Mouse (Mus musculus): Measurements from ENCODE around the gene Slc4a4. TPM values are rescaled to one million over a fixed set of nuclear protein-coding genes. Genes with fewer than 3 reads are reported as not detected.
A peak's percentile ranks its signal among the peaks of the same experiment; 100 is the strongest.

The Slc4a4 gene
- total and polyA plus RNA-seq, 2 experiments: 12.0 to 30.2 TPM

DNA sequence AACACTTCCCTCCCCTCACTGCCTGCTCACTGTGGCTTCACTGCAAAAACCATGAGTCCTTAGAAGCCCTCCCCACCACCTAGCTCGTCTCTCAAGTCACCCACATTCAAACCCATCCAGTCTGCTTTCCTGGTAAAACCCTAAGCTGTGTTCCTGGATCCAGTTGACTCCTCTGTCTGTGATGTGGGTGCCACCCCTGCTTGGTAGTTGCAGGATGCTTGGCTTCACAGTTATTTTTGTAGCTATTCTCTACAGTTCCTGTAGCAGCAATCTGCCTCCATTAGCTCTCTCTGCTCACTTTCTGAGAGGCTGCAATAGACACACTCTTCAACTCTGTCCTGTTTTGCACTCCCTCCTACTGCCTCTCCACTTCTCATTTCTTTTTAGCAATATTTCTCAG lies 234.3 kb downstream of the Slc4a4 start:
- WGBS: 89% methylated on average over 1 of the region's 1 CpGs
- TF ChIP-seq CTCF (IDR thresholded peaks at IDR 0.05; ENCODE audit: low read depth, low read length) (no peak), POLR2A (IDR thresholded peaks at IDR 0.05; ENCODE audit: extremely low read depth, insufficient read depth, low read length) (no peak)
- H3K9ac ChIP-seq (ENCODE audit: low read depth, low read length): no peak overlapping the region
- no peaks in the 10 kb centered on the region for H3K4me1 ChIP-seq (ENCODE audit: control insufficient read depth, insufficient read depth, low read length)
- no peak overlapping the region for H3K27ac ChIP-seq (replicated peaks; ENCODE audit: insufficient read depth, low read depth, low read length)
- H3K4me3 ChIP-seq (ENCODE audit: insufficient read depth, low read depth, low read length): no peak overlapping the region
- no peaks in the 10 kb centered on the region for H3K79me2 ChIP-seq (ENCODE audit: control insufficient read depth, insufficient read depth, low read length)
- peaks cover 7% of the 10 kb centered on the region; the same call in 1 of the 2 replicates for H3K36me3 ChIP-seq (ENCODE audit: control insufficient read depth, insufficient read depth, low read length)
- H3K27me3 ChIP-seq (ENCODE audit: control insufficient read depth, insufficient read depth, low read length): no peaks in the 10 kb centered on the region
- DNase-seq (ENCODE audit: extremely low read depth, low read depth, low spot score): no peak

DNA sequence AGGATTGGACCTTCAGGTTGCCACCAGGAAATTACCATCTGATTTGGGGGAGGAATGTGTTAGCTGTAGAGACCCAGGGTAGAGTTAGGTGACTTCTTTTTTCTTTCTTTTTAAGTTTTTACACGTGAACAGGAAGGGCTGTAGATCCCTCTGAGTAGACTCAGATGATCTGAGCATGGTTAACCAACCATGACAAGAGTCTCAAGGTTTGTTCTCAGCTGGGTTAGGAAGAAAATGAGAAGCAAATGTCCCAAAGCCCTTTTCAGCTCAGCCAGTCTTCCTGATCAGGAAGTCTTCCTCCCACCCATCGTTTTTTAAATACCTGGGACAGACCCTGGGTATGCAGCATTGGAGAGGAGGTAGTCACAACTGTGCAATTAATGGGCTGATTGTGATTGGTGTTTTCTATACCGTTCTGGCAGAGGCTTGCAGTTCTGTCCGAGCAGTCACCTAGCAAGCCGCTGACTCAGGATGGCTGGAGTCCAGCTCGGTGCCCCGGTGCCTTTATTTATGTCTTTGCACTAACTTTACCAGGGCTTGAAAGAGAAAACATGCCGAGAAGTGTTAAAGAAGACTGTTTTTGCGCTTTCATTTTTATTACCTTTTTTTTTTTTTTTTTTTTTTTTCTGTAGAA lies 236.8 kb downstream of the Slc4a4 start:
- DNase-seq (ENCODE audit: extremely low read depth, low read depth, low spot score): no peak
- 75% methylated on average over 9 of the region's 9 CpGs for whole genome bisulfite sequencing

DNA sequence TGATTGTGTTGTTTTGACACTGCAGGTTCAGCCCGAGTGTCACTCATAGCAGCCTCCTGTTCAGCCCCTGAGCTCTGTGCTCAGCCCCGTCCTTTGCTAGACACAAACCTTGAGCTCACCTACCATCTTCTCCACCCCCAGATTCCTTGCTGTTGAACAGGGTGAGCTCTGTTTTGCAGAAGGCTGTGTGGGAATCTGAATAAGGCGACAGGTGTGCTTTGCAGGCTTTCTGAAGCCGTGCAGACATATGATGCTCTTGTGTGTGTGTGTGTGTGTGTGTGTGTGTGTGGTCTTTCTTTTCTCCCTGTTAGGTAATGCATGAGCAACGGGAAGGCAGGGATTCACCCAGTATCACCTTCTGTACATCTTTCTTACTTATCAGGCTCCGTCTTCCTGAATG lies 241.6 kb downstream of the Slc4a4 start:
- Histone ChIP-seq H3K27ac (replicated peaks; ENCODE audit: insufficient read depth, low read depth, low read length) (no peak overlapping the region), H3K36me3 (ENCODE audit: control insufficient read depth, insufficient read depth, low read length) (peaks cover 15% of the 10 kb centered on the region), H3K4me3 (ENCODE audit: insufficient read depth, low read depth, low read length) (no peak overlapping the region), H3K27me3 (ENCODE audit: control insufficient read depth, insufficient read depth, low read length) (no peaks in the 10 kb centered on the region), H3K79me2 (ENCODE audit: control insufficient read depth, insufficient read depth, low read length) (no peaks in the 10 kb centered on the region), H3K4me1 (ENCODE audit: control insufficient read depth, insufficient read depth, low read length) (no peaks in the 10 kb centered on the region), H3K9ac (ENCODE audit: low read depth, low read length) (no peak overlapping the region)
- no peak for DNase-seq (ENCODE audit: extremely low read depth, low read depth, low spot score)
- TF ChIP-seq CTCF (IDR thresholded peaks at IDR 0.05; ENCODE audit: low read depth, low read length): no peak
- no peak for TF ChIP-seq POLR2A (IDR thresholded peaks at IDR 0.05; ENCODE audit: extremely low read depth, insufficient read depth, low read length)
- WGBS: 88% methylated on average over 6 of the region's 6 CpGs

More for the DNA sequence above, 236.8 kb downstream of the Slc4a4 start:
- H3K36me3 ChIP-seq (ENCODE audit: control insufficient read depth, insufficient read depth, low read length): peaks cover 8% of the 10 kb centered on the region; the same call in 1 of the 2 replicates
- H3K27me3 ChIP-seq (ENCODE audit: control insufficient read depth, insufficient read depth, low read length): no peaks in the 10 kb centered on the region
- no peaks in the 10 kb centered on the region for H3K4me1 ChIP-seq (ENCODE audit: control insufficient read depth, insufficient read depth, low read length)
- no peak overlapping the region for H3K9ac ChIP-seq (ENCODE audit: low read depth, low read length)
- H3K79me2 ChIP-seq (ENCODE audit: control insufficient read depth, insufficient read depth, low read length): no peaks in the 10 kb centered on the region
- no peak overlapping the region for H3K27ac ChIP-seq (replicated peaks; ENCODE audit: insufficient read depth, low read depth, low read length)
- no peak overlapping the region for H3K4me3 ChIP-seq (ENCODE audit: insufficient read depth, low read depth, low read length)
- TF ChIP-seq CTCF (IDR thresholded peaks at IDR 0.05; ENCODE audit: low read depth, low read length) (no peak), POLR2A (IDR thresholded peaks at IDR 0.05; ENCODE audit: extremely low read depth, insufficient read depth, low read length) (no peak)

DNA sequence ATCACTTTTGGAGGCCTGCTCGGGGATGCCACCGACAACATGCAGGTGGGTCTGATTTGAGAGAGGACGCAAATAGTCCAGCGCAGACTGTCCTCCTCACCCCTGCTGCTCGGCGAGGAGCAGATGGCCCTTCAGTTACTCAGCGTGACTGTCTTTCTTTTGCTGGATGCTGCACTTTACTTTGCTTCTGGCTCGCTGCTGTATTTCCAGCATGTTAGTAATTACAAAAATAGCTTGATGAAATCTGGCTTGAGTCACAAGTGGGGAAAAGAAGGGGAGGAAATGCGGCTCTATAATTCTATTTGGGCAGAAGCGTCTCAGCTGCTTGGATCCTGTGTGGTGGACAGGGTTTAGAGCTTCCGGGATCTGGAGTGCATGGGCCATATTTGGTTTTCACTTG lies 249.2 kb downstream of the Slc4a4 start:
- Histone ChIP-seq H3K79me2 (ENCODE audit: control insufficient read depth, insufficient read depth, low read length) (no peaks in the 10 kb centered on the region), H3K4me1 (ENCODE audit: control insufficient read depth, insufficient read depth, low read length) (no peaks in the 10 kb centered on the region), H3K36me3 (ENCODE audit: control insufficient read depth, insufficient read depth, low read length) (peaks cover 30% of the 10 kb centered on the region), H3K4me3 (ENCODE audit: insufficient read depth, low read depth, low read length) (no peak overlapping the region), H3K9ac (ENCODE audit: low read depth, low read length) (no peak overlapping the region), H3K27me3 (ENCODE audit: control insufficient read depth, insufficient read depth, low read length) (no peaks in the 10 kb centered on the region), H3K27ac (replicated peaks; ENCODE audit: insufficient read depth, low read depth, low read length) (no peak overlapping the region)
- DNase-seq (ENCODE audit: extremely low read depth, low read depth, low spot score): no peak
- TF ChIP-seq CTCF (IDR thresholded peaks at IDR 0.05; ENCODE audit: low read depth, low read length) (no peak), POLR2A (IDR thresholded peaks at IDR 0.05; ENCODE audit: extremely low read depth, insufficient read depth, low read length) (no peak)
- 96% methylated on average over 11 of the region's 11 CpGs for WGBS

DNA sequence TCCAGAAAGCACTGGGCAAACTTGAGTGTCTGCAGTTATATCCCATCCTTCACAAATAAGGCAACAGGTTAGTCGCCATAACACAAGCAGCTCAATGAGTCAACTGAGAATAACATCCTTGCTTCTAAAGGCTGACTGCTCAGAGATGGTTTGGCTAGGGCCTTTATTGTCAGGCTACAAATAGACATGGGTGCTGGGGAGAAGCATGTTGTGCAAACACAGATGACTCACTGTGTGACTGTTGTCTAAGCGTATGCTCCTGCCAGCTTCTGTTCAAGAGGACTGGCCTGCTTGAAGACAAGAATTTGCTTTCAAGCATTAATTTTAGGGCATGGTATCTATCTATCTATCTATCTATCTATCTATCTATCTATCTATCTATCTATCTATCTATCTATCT lies 253.5 kb downstream of the Slc4a4 start:
- peaks cover 21% of the 10 kb centered on the region for H3K36me3 ChIP-seq (ENCODE audit: control insufficient read depth, insufficient read depth, low read length)
- whole genome bisulfite sequencing: 82% methylated on average over 2 of the region's 2 CpGs
- H3K4me1 ChIP-seq (ENCODE audit: control insufficient read depth, insufficient read depth, low read length): no peaks in the 10 kb centered on the region
- no peaks in the 10 kb centered on the region for H3K27me3 ChIP-seq (ENCODE audit: control insufficient read depth, insufficient read depth, low read length)
- DNase-seq (ENCODE audit: extremely low read depth, low read depth, low spot score): peak; percentile 9
- H3K79me2 ChIP-seq (ENCODE audit: control insufficient read depth, insufficient read depth, low read length): no peaks in the 10 kb centered on the region
- H3K9ac ChIP-seq (ENCODE audit: low read depth, low read length): no peak overlapping the region
- no peak overlapping the region for H3K27ac ChIP-seq (replicated peaks; ENCODE audit: insufficient read depth, low read depth, low read length)
- no peak overlapping the region for H3K4me3 ChIP-seq (ENCODE audit: insufficient read depth, low read depth, low read length)
- TF ChIP-seq POLR2A (IDR thresholded peaks at IDR 0.05; ENCODE audit: extremely low read depth, insufficient read depth, low read length): no peak
- TF ChIP-seq CTCF (IDR thresholded peaks at IDR 0.05; ENCODE audit: low read depth, low read length): no peak

DNA sequence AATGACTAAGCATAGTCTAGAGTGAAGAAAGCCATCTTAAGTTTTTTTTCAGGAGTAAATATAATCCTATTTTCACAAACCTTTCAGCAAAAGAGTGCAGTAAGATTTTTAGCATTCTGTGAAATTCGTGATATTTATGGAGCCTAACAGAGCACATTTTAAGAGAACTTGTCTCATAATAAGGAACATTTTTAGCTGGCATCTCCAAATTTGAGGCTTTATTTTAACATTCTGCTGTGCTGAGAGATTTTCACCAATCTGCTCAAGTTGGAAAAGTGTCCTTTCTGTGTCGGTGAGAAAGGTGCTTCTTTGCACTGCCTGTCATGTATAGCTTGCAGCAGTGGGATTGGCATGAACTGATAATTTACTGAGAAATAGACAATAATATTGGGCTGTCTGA lies 255.1 kb downstream of the Slc4a4 start:
- DNase-seq (ENCODE audit: extremely low read depth, low read depth, low spot score): no peak
- Histone ChIP-seq H3K36me3 (ENCODE audit: control insufficient read depth, insufficient read depth, low read length) (peaks cover 19% of the 10 kb centered on the region), H3K9ac (ENCODE audit: low read depth, low read length) (no peak overlapping the region), H3K4me3 (ENCODE audit: insufficient read depth, low read depth, low read length) (no peak overlapping the region), H3K27me3 (ENCODE audit: control insufficient read depth, insufficient read depth, low read length) (no peaks in the 10 kb centered on the region), H3K27ac (replicated peaks; ENCODE audit: insufficient read depth, low read depth, low read length) (no peak overlapping the region), H3K4me1 (ENCODE audit: control insufficient read depth, insufficient read depth, low read length) (no peaks in the 10 kb centered on the region), H3K79me2 (ENCODE audit: control insufficient read depth, insufficient read depth, low read length) (no peaks in the 10 kb centered on the region)
- WGBS: 93% methylated on average over 2 of the region's 2 CpGs
- TF ChIP-seq CTCF (IDR thresholded peaks at IDR 0.05; ENCODE audit: low read depth, low read length): no peak
- no peak for TF ChIP-seq POLR2A (IDR thresholded peaks at IDR 0.05; ENCODE audit: extremely low read depth, insufficient read depth, low read length)
